Mouse (Mus musculus) midbrain, embryonic 14.5 days (tissue): Measurements from ENCODE around the gene E330021D16Rik. TPM values are rescaled to one million over a fixed set of nuclear protein-coding genes. Genes with fewer than 3 reads are reported as not detected.

ENCODE experiments used
- ATAC-seq: fragments of 200-750 bp; cut with Nextera tagmentation; 2 replicates; pipeline ENCODE4 v1.8.0; 2017; ENCODE audit warnings: moderate number of reproducible peaks, moderate library complexity; ENCODE audit not compliant: low FRiP score, low TSS enrichment
- DNase-seq: peaks from one replicate; pipeline ENCODE4 v3.0.0-alpha.2; 2015
- H3K27ac ChIP-seq: fragments of 300-500 bp; sonication (generic); replicated peaks from 2 replicates; pipeline ENCODE4 v1.5.1; 2014; ENCODE audit warnings: mild to moderate bottlenecking, low read depth, low read length, moderate library complexity
- H3K27me3 ChIP-seq: fragments of 300-500 bp; sonication (generic); 2 replicates; pipeline ENCODE4 v1.6.1; 2014; ENCODE audit warnings: low read length, control low read depth, mixed read lengths; ENCODE audit not compliant: control insufficient read depth, insufficient read depth
- H3K36me3 ChIP-seq: fragments of 300-500 bp; sonication (generic); 2 replicates; pipeline ENCODE4 v1.6.1; 2014; ENCODE audit warnings: low read length, control low read depth; ENCODE audit not compliant: control insufficient read depth, insufficient read depth
- H3K4me1 ChIP-seq: fragments of 300-500 bp; sonication (generic); 2 replicates; pipeline ENCODE4 v1.6.1; 2014; ENCODE audit warnings: mild to moderate bottlenecking, antibody characterized with exemption, low read length, control low read depth; ENCODE audit not compliant: control insufficient read depth, insufficient read depth
- H3K4me2 ChIP-seq: fragments of 300-500 bp; sonication (generic); 2 replicates; pipeline ENCODE4 v1.6.1; 2014; ENCODE audit warnings: mild to moderate bottlenecking, low read length, moderate library complexity
- H3K4me3 ChIP-seq: fragments of 300-500 bp; sonication (generic); replicated peaks from 2 replicates; pipeline ENCODE4 v1.5.1; 2014; ENCODE audit warnings: low read depth, low read length
- H3K9ac ChIP-seq: fragments of 300-500 bp; sonication (generic); replicated peaks from 2 replicates; pipeline ENCODE4 v1.6.1; 2014; ENCODE audit warnings: mild to moderate bottlenecking, low read length, moderate library complexity
- H3K9me3 ChIP-seq: fragments of 300-500 bp; sonication (generic); 2 replicates; pipeline ENCODE4 v1.6.1; 2016; ENCODE audit warnings: low read length, control low read depth, mixed read lengths; ENCODE audit not compliant: control insufficient read depth
- WGBS: fragments of 180-500 bp; shearing (Covaris S2); extraction: QIAGEN DNeasy Blood & Tissue Kit; methylation state at CpG from one replicate; pipeline ENCODE4 v1.1.7; 2014; 5-methylcytosine and 5-hydroxymethylcytosine counted together
- polyA plus RNA-seq: library from polyadenylated mRNA; unstranded; fragments of >200 nt; fragmentation: Nextera tagmentation; extraction: Ambion mirVana; gene quantifications from 2 replicates; pipeline ENCODE4 v1.2.1, GENCODE M21; 2014

E330021D16Rik gene
- polyA plus RNA-seq, 1 experiment from 2014 or later: not detected

DNA sequence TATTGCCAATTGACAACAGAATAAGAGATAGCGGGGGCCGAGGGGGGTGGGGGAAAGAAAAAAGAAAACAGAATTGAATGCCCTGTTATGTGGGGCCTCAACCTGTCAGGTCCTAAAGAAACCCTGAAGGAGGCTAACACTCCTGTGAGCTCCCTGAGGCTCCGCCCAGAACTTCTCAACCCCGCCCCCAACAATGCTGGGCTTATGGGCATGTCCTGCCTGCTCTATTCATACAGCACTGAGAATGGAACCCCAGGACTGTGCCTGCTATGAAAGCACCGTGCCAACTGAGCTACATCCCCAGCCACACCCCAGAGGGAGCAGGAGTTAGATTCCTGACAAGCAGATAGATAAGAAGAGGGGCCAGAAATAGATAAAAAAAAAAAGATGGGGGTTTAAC is 2.5 kb upstream of the E330021D16Rik start:
- Histone ChIP-seq H3K9ac (no peak overlapping the region), H3K27ac (no peak overlapping the region), H3K27me3 (no peaks in the 10 kb centered on the region), H3K4me1 (no peaks in the 10 kb centered on the region), H3K36me3 (no peaks in the 10 kb centered on the region), H3K9me3 (no peaks in the 10 kb centered on the region), H3K4me2 (no peak overlapping the region), H3K4me3 (no peak overlapping the region)
- ATAC-seq (no peak), DNase-seq (no peak)
- 69% methylated on average over 5 of the region's 5 CpGs for WGBS

DNA sequence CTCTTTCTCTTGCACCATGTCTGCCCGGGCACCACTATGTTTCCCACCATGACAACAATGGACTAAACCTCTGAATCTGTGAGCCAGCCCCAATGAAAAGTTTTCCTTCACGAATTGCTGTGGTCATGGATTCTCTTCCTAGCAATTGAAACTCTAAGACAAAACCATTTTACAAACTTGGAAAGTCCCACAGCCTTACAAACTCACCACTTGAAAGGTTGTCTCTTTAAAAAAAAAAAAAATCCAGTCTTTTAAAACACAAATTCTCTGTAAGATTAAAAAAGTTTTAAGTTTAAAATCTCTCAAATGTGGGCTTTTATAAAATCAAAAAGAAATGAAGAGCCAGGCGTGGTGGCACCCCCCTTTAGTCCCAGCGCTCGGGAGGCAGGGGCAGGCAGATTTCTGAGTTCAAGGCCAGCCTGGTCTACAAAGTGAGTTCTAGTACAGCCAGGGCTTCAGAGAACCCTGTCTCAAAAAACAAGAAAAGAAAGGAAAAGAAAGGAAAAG is 1.5 kb downstream of the E330021D16Rik start:
- DNase-seq: no peak
- Histone ChIP-seq H3K4me1 (no peaks in the 10 kb centered on the region), H3K4me2 (no peak overlapping the region), H3K27me3 (no peaks in the 10 kb centered on the region), H3K27ac (no peak overlapping the region), H3K36me3 (no peaks in the 10 kb centered on the region), H3K9ac (no peak overlapping the region), H3K9me3 (no peaks in the 10 kb centered on the region), H3K4me3 (no peak overlapping the region)
- 88% methylated on average over 5 of the region's 5 CpGs for WGBS
- ATAC-seq: no peak

DNA sequence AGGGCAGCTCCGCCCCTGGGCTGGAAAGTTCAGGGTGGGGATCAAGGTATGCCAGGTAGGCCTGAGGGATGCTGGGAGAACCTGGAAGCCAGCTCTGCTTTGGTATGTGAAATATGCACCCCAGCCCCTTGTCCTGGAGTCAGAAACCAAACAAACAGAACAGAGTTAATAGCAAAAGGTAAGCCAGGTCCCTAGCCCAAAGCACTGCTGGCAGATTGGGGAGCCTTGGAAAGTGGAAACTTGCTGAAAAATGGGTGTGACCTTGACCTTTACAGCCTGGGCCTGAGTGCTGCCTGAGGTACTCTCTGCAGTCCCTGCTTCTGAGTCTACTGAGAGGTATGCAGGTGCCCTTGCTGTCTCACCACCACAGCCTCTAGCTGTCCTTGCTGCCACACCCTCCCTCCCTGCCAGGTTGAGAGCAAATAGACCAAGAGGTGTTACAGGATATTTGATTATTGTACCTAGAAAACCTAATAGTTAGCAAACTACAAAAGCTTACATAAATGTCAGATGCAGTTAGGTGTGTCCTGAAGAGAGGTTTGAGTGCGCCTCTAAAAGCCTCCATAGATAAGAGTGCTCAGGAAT is 7.7 kb downstream of the E330021D16Rik start:
- no peaks in the 10 kb centered on the region for H3K9me3 ChIP-seq
- H3K36me3 ChIP-seq: no peaks in the 10 kb centered on the region
- no peak overlapping the region for H3K27ac ChIP-seq
- no peaks in the 10 kb centered on the region for H3K4me1 ChIP-seq
- ATAC-seq (no peak), DNase-seq (no peak)
- no peak overlapping the region for H3K4me2 ChIP-seq
- H3K27me3 ChIP-seq: no peaks in the 10 kb centered on the region
- no peak overlapping the region for H3K9ac ChIP-seq
- 90% methylated on average over 2 of the region's 2 CpGs for WGBS
- no peak overlapping the region for H3K4me3 ChIP-seq

DNA sequence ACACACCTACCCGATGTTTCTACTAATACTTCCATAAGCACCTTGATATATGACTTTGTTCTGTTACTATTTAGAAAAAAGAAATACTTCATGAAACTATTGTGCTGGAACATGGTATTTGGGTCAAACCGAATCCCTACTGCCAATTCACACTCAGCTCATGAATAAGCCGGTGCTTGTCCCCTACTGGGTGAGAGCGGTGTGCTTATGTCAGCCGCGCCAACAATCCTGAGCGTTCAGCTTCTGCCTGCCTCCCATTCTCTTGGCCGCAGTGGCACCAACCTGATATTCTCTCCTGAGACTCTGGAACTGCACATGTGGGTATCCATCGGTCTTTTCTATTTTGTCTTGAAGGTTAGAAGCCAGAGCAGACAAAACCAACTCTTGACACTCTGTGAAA is 18.5 kb downstream of the E330021D16Rik start:
- no peak for ATAC-seq
- Histone ChIP-seq H3K27me3 (no peaks in the 10 kb centered on the region), H3K9ac (no peak overlapping the region), H3K36me3 (no peaks in the 10 kb centered on the region), H3K4me2 (no peak overlapping the region), H3K4me1 (no peaks in the 10 kb centered on the region), H3K9me3 (no peaks in the 10 kb centered on the region; the same call in 1 of the 2 replicates), H3K27ac (no peak overlapping the region), H3K4me3 (no peak overlapping the region)
- WGBS: 95% methylated on average over 9 of the region's 9 CpGs
- no peak for DNase-seq

DNA sequence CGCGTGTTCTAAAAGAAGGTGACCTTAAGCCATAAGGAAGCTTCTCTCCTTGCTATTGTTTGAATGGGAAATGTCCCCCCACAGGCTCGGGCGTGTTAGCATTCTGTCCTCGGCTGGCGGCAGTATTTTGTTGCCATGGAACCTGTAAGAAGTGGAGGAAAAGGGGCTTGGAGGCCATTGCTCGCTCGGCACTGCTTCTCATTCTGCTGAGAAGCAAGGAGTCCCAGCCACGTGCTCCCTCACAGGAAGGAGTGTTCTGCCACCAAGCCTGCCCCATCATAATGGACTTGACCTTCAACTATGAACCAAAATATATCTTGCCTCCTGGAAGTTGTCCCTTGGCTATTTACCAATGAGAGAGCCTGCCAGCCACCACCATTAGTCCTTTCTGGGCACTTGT is 25.1 kb downstream of the E330021D16Rik start:
- Histone ChIP-seq H3K9ac (no peak overlapping the region), H3K4me3 (no peak overlapping the region), H3K9me3 (no peaks in the 10 kb centered on the region; the same call in 1 of the 2 replicates), H3K4me1 (no peaks in the 10 kb centered on the region), H3K27ac (no peak overlapping the region), H3K4me2 (no peak overlapping the region), H3K27me3 (no peaks in the 10 kb centered on the region), H3K36me3 (no peaks in the 10 kb centered on the region)
- no peak for ATAC-seq
- 37% methylated on average over 9 of the region's 9 CpGs for WGBS
- DNase-seq: peak; percentile 9

DNA sequence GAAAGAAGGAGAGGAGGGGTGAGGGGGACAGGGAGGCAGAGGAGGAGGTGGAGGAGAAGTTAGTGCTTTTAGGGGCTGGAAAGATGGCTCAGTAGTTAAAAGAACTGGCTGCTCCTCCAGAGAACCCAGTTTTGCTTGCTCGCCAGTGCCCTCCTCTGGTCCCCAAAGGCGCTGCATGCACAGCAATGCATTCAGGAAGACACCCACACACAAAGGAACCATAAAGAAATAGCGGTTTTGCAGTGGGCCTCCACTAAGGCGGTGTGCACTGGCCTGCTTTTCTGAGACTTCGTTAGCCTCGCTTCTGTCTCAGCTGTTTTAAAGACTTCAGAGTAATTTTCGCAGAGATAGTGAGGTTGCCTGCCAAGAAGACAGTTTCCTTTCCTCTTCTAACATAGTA is 30.1 kb downstream of the E330021D16Rik start:
- Histone ChIP-seq H3K36me3 (no peaks in the 10 kb centered on the region), H3K9me3 (no peaks in the 10 kb centered on the region), H3K4me1 (no peaks in the 10 kb centered on the region), H3K4me3 (no peak overlapping the region), H3K4me2 (no peak overlapping the region), H3K27me3 (no peaks in the 10 kb centered on the region), H3K9ac (no peak overlapping the region), H3K27ac (no peak overlapping the region)
- ATAC-seq (no peak), DNase-seq (no peak)
- WGBS: 77% methylated on average over 7 of the region's 7 CpGs

DNA sequence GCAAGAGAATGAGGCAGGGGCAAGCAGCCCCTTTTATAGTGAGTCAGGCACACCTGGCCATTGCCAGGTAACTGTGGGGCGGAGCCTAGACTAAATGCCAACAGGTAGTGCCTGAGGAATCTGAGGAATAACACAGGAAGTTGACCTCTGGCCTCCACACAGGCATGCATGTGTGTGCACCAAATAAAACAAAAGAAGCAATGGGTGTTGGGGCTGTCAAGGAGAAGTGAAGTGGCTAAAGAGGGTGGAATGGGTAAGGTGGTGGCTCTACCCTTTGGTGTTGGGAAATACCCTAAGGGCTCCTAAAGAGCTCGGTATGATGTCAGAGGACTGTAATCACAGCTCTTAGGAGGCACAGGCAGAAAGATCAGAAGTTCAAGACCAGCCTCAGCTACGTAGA is 32.2 kb downstream of the E330021D16Rik start:
- no peaks in the 10 kb centered on the region for H3K4me1 ChIP-seq
- no peak overlapping the region for H3K27ac ChIP-seq
- no peaks in the 10 kb centered on the region for H3K27me3 ChIP-seq
- no peak overlapping the region for H3K4me3 ChIP-seq
- H3K36me3 ChIP-seq: no peaks in the 10 kb centered on the region
- DNase-seq: no peak
- no peak overlapping the region for H3K4me2 ChIP-seq
- WGBS: 96% methylated on average over 3 of the region's 3 CpGs
- no peaks in the 10 kb centered on the region for H3K9me3 ChIP-seq
- no peak overlapping the region for H3K9ac ChIP-seq
- no peak; the same call in 1 of the 2 replicates for ATAC-seq

DNA sequence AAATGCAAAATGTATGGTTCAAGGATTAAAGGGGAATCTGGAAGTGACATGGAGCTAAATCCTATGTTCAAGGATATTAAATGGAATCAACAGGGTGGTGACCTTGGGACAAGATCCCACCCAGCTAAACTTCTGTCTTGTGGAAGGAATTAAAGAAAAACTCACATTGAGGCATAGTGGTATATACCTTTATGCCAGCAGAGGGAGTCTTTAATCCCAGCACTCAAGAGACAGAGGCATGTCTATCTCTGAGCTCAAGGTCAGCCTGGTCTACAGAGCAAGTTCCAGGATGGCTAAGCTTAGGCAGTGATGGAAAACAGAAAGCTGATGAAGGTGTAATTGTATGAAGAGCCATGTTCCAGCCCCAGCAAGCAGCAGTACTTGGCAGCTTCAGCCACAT is 39.3 kb downstream of the E330021D16Rik start:
- ATAC-seq (no peak), DNase-seq (no peak)
- H3K4me3 ChIP-seq: no peak overlapping the region
- no peaks in the 10 kb centered on the region for H3K36me3 ChIP-seq
- no peaks in the 10 kb centered on the region for H3K4me1 ChIP-seq
- no peak overlapping the region for H3K27ac ChIP-seq
- no peaks in the 10 kb centered on the region for H3K9me3 ChIP-seq
- no peaks in the 10 kb centered on the region for H3K27me3 ChIP-seq
- no peak overlapping the region for H3K4me2 ChIP-seq
- no peak overlapping the region for H3K9ac ChIP-seq

DNA sequence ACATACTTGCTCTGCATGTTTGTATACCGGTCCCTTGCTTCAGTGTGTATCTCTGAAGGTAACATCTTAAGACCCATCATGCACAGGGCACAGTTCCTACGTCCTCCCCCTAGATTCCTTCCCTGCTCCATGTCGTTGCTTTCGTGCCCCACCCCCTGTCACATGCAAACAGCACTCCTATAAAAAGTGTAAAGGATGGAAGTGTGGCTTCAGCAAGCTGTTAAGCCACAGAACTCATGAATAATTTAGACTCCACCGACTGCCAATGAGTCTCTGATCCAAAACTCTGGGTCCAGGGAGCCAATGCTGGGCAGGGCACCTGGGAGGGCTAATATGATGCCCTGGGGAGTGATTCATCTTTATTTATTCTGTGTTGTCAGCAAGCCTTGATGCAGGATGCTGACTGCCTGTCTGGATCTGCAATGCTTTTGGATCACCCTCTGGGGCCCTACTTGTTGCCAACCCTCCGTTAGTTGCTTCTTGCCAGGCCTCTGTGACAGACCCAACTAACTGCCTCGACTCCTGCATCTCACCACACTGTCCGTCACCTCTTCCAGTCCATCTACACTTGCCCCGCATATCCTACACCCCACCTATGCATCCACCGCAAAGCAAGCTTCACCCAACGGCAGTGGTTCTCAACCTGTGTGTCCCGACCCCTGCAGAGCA is 50.8 kb downstream of the E330021D16Rik start:
- H3K4me1 ChIP-seq: no peaks in the 10 kb centered on the region
- no peaks in the 10 kb centered on the region for H3K9me3 ChIP-seq
- no peak overlapping the region for H3K4me2 ChIP-seq
- no peak overlapping the region for H3K4me3 ChIP-seq
- WGBS: 73% methylated on average over 12 of the region's 12 CpGs
- no peak overlapping the region for H3K9ac ChIP-seq
- no peaks in the 10 kb centered on the region for H3K27me3 ChIP-seq
- DNase-seq: peak; percentile 30
- no peak for ATAC-seq
- no peak overlapping the region for H3K27ac ChIP-seq
- H3K36me3 ChIP-seq: no peaks in the 10 kb centered on the region
